Mouse (Mus musculus) MEL (cell line): ENCODE measurements around the gene Cnbd2.

ENCODE experiments used
- CTCF ChIP-seq, 3 experiments: IDR thresholded peaks in 2 of 3; conservative IDR thresholded peaks in 1 of 3; 2 replicates each; pipeline ENCODE4 v1.5.1; 2011 to 2012; ENCODE audit warnings: low read length in 3 of 3, low read depth in 2 of 3, mild to moderate bottlenecking in 2 of 3, improper control_type of control experiment in 1 of 3, inconsistent platforms in 1 of 3, mixed read lengths in 1 of 3, moderate library complexity in 1 of 3; ENCODE audit not compliant: control insufficient read depth in 1 of 3, insufficient read depth in 1 of 3, poor library complexity in 1 of 3, severe bottlenecking in 1 of 3
- MYC ChIP-seq: IDR thresholded peaks from 2 replicates; pipeline ENCODE4 v1.6.1; 2011; ENCODE audit warnings: low read depth, mild to moderate bottlenecking, low read length, improper control_type of control experiment, moderate library complexity
- USF2 ChIP-seq, 2 experiments: IDR thresholded peaks; 2 replicates each; pipeline ENCODE4 v1.6.1; 2011 to 2012; ENCODE audit warnings: improper control_type of control experiment in 2 of 2, low read length in 2 of 2, borderline replicate concordance in 1 of 2, inconsistent platforms in 1 of 2, low read depth in 1 of 2, mild to moderate bottlenecking in 1 of 2; ENCODE audit not compliant: insufficient read depth in 1 of 2
- ZKSCAN1 ChIP-seq: IDR thresholded peaks from 2 replicates; pipeline ENCODE4 v1.6.1; 2012; ENCODE audit warnings: low read depth, mild to moderate bottlenecking, inconsistent platforms, low read length, improper control_type of control experiment, moderate library complexity

GRCm38 (mm10) chr2:156281227-156281626 is 30.9 kb upstream of the Cnbd2 start:
- TF ChIP-seq MYC (no peak), ZKSCAN1 (no peak), CTCF (IDR thresholded peaks at IDR 0.05 in 2 of 3, conservative IDR thresholded peaks at IDR 0.05 in 1 of 3; ENCODE audit: control insufficient read depth in 1 of 3, insufficient read depth in 1 of 3, low read depth in 2 of 3, low read length in 3 of 3, poor library complexity in 1 of 3, severe bottlenecking in 1 of 3) (no peak), USF2 (IDR thresholded peaks at IDR 0.05; ENCODE audit: borderline replicate concordance in 1 of 2, insufficient read depth in 1 of 2, low read depth in 1 of 2, low read length in 2 of 2) (no peak)
